Mouse (Mus musculus): ENCODE measurements around the gene Tbl1x. TPM values are rescaled to one million over a fixed set of nuclear protein-coding genes. Genes with fewer than 3 reads are reported as not detected.
A peak's percentile ranks its signal among the peaks of the same experiment; 100 is the strongest.
"Not testable (repeated sequence)": the region's sequence is repeated elsewhere in the genome, so short reads cannot be mapped to it uniquely, and the experiment has no call there.

Tbl1x gene
- polyA plus RNA-seq, 1 experiment from 2014 or later: 65.0 TPM

DNA sequence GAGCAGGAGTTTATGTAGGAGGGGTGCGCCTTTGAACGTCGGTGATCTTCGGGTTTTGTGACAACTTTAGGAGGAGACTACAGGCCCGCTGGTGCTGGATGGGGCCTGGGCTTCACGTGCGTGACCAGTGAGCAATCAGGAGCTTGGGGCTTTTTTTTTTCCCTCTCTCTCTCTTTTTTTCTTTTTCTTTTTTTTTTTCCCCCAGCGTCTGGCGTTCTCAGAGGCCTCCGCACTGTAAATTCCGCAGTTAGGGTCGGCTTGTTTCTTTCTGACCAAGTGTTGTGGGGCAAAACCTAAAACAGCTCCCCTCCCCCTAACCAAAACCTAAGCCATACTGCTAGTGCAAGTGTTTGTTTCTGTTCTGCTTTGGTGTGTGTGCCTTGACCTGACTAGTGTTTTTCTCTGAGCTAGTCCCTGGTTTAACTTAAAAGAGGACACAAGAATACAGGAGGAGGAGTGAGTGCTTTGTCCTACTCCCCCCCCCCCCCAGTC lies 1.2 kb downstream of the Tbl1x start:
- Histone ChIP-seq H3K4me3 (replicated peaks) (peak overlapping the region; percentile 61), H3K4me1 (0 out of 2 replicates have a peak, but pooled peaks cover 4% of the 10 kb centered on the region), H3K9ac (peak overlapping the region; percentile 66; the same call in 1 of the 2 replicates), H3K9me3 (no peaks in the 10 kb centered on the region), H3K27me3 (replicated peaks) (no peaks in the 10 kb centered on the region), H3K36me3 (no peaks in the 10 kb centered on the region), H3K27ac (peak overlapping the region; percentile 95), H3K4me2 (peak overlapping the region; percentile 46)
- WGBS: 11% methylated on average over 12 of the region's 12 CpGs
- ATAC-seq (ENCODE audit: insufficient read depth, low FRiP score, low read depth): no peak

DNA sequence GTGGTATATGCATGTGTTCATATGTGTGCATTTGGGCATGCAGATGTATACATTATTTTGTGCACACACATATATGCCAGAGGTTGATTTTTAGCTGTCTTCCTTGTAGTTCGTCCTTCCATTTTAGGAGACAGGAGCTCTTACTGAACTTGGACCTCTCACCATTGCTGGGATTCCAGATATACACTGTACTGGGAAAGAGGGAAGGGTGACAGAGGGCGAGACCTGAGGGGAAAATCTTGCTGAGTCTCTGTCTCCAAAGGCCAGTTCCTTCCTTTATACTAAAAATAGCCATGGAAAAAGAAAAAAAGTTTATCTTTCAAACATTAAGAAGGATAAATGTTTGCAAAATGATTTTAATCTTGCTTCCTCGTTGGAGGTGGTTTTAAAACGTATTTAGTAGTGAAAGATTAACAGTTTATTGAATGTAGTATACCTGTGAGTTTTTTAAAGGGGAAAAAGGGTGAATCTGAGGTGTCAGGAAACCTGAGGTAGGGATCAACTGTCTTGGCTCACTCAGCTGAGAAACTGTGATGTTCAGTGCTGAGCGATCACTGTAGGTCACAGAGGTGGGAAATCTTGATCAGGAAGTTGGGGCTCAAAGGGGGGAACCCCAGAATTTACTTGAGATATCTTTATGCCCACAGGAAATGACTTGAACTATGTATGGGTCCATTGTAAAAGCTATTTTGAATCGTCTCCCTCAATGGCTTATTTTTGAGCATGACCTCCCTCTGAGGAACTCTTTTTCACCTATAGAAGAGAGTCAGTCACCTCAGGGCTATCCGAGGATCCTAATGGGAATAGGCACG lies 6.7 kb downstream of the Tbl1x start:
- Histone ChIP-seq H3K27me3 (replicated peaks) (no peaks in the 10 kb centered on the region), H3K4me2 (no peak overlapping the region), H3K27ac (no peak overlapping the region), H3K9ac (no peak overlapping the region), H3K9me3 (no peaks in the 10 kb centered on the region), H3K4me3 (replicated peaks) (no peak overlapping the region), H3K4me1 (no peaks in the 10 kb centered on the region), H3K36me3 (no peaks in the 10 kb centered on the region)
- WGBS: 31% methylated on average over 8 of the region's 8 CpGs
- ATAC-seq (ENCODE audit: insufficient read depth, low FRiP score, low read depth): no peak

DNA sequence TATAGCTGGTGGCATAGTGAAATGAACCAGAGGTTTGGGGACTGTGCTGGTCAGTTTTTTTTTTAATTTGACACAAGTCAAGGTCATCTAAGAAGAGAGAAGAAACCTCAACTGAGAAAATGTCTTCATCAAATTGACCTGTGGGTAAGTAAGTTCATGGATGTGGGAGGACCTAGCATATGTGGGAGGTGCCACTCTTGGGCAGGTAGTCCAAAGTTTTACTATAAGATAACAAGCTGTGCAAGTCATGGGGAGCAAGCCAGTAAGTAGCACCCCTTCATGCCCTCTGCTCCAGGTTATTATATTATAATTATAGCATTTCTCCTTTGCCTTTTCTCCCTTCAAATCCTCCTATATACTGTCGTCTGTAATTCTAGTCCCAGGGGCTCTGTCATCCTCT lies 8.1 kb downstream of the Tbl1x start:
- 68% methylated on average over 1 of the region's 1 CpGs for WGBS
- no peaks in the 10 kb centered on the region for H3K27me3 ChIP-seq (replicated peaks)
- no peaks in the 10 kb centered on the region for H3K4me1 ChIP-seq
- no peak overlapping the region for H3K9ac ChIP-seq
- H3K9me3 ChIP-seq: no peaks in the 10 kb centered on the region
- ATAC-seq (ENCODE audit: insufficient read depth, low FRiP score, low read depth): no peak
- H3K27ac ChIP-seq: no peak overlapping the region
- H3K4me2 ChIP-seq: no peak overlapping the region
- H3K36me3 ChIP-seq: no peaks in the 10 kb centered on the region
- no peak overlapping the region for H3K4me3 ChIP-seq (replicated peaks)

DNA sequence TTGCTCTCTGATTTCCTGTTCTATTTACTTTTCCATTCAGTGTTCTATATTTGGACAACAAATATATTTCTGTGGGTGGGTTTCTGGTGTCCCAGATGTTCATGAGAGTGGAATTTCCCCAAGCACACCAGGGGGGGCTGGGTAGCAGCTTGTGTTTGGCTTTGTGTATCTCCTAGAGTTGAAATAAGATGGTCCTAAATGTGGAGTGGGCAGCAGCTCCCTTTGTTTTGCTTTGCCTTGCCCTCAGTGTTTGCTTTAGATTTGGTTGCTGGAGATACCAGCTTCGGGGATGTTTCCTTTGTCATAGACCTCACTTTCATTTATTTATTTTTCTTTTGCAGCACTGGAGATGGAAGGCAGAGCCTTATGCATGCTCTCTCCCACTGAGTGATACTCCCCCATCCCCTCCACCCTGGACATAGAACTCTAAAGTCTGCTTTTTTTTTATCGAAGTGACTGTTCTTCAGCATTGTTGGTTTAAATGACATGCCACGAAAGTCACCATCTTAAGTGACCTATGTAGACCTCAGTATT lies 12.1 kb downstream of the Tbl1x start:
- 45% methylated on average over 3 of the region's 3 CpGs for WGBS

DNA sequence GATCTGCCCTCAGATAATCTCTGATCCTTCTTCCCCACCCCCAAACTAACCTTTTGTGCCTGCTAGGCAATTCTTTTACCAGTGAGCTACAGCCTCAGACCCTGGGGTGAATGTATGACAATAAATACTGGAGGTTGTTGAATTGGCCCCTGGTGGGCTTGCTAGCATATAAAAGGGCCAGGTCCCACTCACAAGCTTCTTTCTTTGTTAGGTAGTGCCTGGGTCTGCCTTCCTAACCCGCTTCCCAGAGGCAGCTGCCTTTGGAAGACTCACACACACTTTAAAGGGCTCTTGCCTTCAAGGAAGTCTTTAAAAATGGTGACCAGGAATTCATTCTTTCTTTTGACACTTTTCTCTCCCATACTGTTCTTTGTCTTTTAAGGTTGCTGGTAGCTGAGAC lies 14.4 kb downstream of the Tbl1x start:
- Histone ChIP-seq H3K4me2 (no peak overlapping the region), H3K4me3 (replicated peaks) (no peak overlapping the region), H3K27me3 (replicated peaks) (no peaks in the 10 kb centered on the region), H3K9me3 (no peaks in the 10 kb centered on the region), H3K9ac (no peak overlapping the region), H3K36me3 (no peaks in the 10 kb centered on the region), H3K4me1 (no peaks in the 10 kb centered on the region), H3K27ac (no peak overlapping the region)
- ATAC-seq (ENCODE audit: insufficient read depth, low FRiP score, low read depth): no peak
- WGBS: 47% methylated on average over 1 of the region's 1 CpGs

More for the DNA sequence above, 12.1 kb downstream of the Tbl1x start:
- Histone ChIP-seq H3K36me3 (no peaks in the 10 kb centered on the region), H3K9ac (no peak overlapping the region), H3K4me3 (replicated peaks) (no peak overlapping the region), H3K27me3 (replicated peaks) (no peaks in the 10 kb centered on the region), H3K9me3 (no peaks in the 10 kb centered on the region), H3K4me1 (no peaks in the 10 kb centered on the region), H3K4me2 (no peak overlapping the region), H3K27ac (no peak overlapping the region)
- ATAC-seq (ENCODE audit: insufficient read depth, low FRiP score, low read depth): no peak

DNA sequence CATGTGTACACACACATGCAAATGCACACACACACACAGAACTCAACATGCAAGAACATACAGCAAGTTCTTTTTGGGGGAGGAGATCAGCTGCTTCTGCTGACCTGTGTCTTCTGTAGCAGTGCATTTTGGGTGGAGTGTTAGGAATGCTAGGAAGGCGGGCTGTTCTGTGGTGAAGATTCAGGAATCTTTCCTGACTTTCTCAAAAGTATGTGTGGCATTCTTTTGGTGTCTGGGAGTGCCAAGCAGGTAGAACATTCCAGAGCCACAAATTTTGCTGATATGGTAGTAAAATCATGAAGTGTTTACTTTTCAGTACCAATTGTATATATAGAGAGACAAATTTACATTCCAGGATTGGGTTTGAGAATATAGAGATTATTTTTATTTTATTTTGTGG lies 17.6 kb downstream of the Tbl1x start:
- no peak overlapping the region for H3K9ac ChIP-seq
- H3K9me3 ChIP-seq: no peaks in the 10 kb centered on the region

DNA sequence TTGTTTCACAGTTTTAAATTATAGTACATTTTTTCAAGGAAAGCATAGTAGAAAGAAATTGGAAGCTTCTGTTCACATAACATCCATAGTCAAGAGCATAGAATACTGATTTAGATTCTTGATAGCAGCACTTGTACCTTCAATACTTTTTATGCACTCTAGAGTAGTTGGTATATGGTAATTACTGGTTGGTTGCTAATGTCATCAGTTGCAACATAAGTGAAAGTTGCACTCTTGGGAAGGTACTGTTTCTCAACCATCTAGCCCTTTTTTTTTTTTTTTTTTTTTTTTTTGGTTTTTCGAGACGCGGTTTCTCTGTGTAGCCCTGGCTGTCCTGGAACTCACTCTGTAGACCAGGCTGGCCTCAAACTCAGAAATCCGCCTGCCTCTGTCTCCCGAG lies 20.2 kb downstream of the Tbl1x start:
- 95% methylated on average over 2 of the region's 5 CpGs for WGBS
- Histone ChIP-seq H3K9ac (no peak overlapping the region), H3K36me3 (no peaks in the 10 kb centered on the region)

More for the DNA sequence above, 17.6 kb downstream of the Tbl1x start:
- no peak for ATAC-seq (ENCODE audit: insufficient read depth, low FRiP score, low read depth)
- Histone ChIP-seq H3K27ac (no peak overlapping the region), H3K27me3 (replicated peaks) (no peaks in the 10 kb centered on the region), H3K4me3 (replicated peaks) (no peak overlapping the region), H3K4me1 (no peaks in the 10 kb centered on the region), H3K36me3 (no peaks in the 10 kb centered on the region), H3K4me2 (no peak overlapping the region)
- 75% methylated on average over 1 of the region's 1 CpGs for whole genome bisulfite sequencing

DNA sequence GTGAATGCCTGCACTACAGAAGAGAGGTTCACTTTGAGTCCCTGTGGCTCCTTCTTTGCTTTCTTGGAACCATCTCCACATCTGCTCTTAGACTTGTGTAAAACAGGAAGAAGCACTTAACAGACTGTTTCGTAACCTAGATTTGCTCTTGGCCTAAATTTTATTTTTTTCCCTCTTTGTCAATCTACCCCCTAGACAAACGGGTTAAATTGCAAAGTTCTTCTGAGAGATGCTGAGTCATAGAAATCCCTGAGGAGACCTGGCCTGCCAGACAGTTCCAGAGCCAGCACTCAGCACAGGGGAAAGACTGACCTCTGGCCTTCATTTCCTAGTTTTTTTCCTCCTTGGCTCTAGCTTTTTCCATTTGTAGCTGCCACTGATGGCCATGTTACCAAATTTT lies 23.1 kb downstream of the Tbl1x start:
- ATAC-seq (ENCODE audit: insufficient read depth, low FRiP score, low read depth): no peak
- Histone ChIP-seq H3K4me1 (no peaks in the 10 kb centered on the region), H3K27me3 (replicated peaks) (no peaks in the 10 kb centered on the region), H3K4me2 (no peak overlapping the region), H3K36me3 (no peaks in the 10 kb centered on the region), H3K9me3 (no peaks in the 10 kb centered on the region), H3K27ac (no peak overlapping the region), H3K4me3 (replicated peaks) (no peak overlapping the region), H3K9ac (no peak overlapping the region)
- 61% methylated on average over 2 of the region's 2 CpGs for WGBS

More for the DNA sequence above, 20.2 kb downstream of the Tbl1x start:
- no peak overlapping the region for H3K4me3 ChIP-seq (replicated peaks)
- no peaks in the 10 kb centered on the region for H3K4me1 ChIP-seq
- no peak for ATAC-seq (ENCODE audit: insufficient read depth, low FRiP score, low read depth)
- no peaks in the 10 kb centered on the region for H3K27me3 ChIP-seq (replicated peaks)
- no peak overlapping the region for H3K27ac ChIP-seq
- H3K4me2 ChIP-seq: no peak overlapping the region
- H3K9me3 ChIP-seq: no peaks in the 10 kb centered on the region

DNA sequence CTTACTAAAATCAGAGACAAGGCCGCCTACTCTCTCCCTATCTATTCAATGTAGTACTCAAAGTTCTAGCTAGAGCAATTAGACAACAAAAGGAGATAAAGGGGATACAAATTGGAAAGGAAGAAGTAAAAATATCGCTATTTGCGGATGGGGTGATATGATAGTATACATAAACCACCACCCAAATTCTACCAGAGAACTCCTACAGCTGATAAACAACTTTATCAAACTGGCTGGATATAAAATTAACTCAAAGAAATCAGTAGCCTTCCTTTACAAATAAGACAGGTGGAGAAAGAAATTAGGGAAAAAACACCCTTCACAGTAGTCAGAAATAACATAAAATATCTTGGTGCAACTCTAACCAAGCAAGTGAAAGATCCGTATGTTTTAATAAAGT lies 29.0 kb downstream of the Tbl1x start:
- H3K9me3 ChIP-seq; ATAC-seq (ENCODE audit: insufficient read depth, low FRiP score, low read depth); H3K4me3 ChIP-seq (replicated peaks); H3K4me2 ChIP-seq; H3K4me1 ChIP-seq; H3K27ac ChIP-seq; H3K36me3 ChIP-seq; H3K9ac ChIP-seq; H3K27me3 ChIP-seq (replicated peaks): not testable (repeated sequence)
- 84% methylated on average over 4 of the region's 4 CpGs for WGBS

DNA sequence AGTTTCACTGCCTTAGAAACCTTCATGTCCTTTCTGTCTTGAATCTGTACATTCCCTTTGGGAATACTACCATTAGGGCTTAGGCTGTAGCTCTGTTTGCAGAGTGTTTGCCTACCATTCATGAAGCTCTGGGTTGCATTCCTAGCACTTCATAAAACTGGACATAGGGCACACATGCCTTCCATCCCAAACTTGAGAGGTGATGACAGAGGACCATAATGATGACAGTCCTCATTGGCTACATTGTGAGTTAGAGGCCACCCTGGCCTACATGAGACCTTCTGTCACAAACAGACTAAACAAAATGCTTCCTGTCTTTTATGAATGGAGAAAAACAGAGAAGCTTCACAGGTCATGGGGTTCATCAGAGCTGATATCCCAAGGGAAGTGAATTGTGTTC lies 33.2 kb downstream of the Tbl1x start:
- no peaks in the 10 kb centered on the region for H3K27me3 ChIP-seq (replicated peaks)
- H3K4me2 ChIP-seq: no peak overlapping the region
- H3K27ac ChIP-seq: no peak overlapping the region
- no peaks in the 10 kb centered on the region for H3K36me3 ChIP-seq
- ATAC-seq (ENCODE audit: insufficient read depth, low FRiP score, low read depth): no peak
- no peak overlapping the region for H3K4me3 ChIP-seq (replicated peaks)
- H3K4me1 ChIP-seq: no peaks in the 10 kb centered on the region
- no peak overlapping the region for H3K9ac ChIP-seq
- no peaks in the 10 kb centered on the region for H3K9me3 ChIP-seq

DNA sequence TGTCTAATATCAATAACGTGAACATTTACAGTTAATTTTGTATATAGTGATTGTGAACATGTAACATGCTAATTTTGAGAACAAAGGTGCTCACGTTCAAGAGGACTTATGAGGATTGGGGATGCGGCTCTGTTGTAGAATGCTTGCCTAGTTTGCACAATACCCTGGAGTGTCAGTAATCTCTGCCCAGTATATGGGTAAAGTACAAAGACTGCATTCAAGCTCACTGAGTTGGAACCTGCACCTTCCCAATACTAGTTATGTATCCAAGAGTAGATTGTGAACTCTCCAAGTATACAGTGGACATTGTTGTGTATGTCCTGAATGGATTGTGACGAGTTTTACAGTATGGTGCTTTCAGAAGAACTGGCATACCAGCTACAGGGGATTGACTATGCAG lies 33.7 kb downstream of the Tbl1x start:
- H3K27me3 ChIP-seq (replicated peaks): no peaks in the 10 kb centered on the region
- H3K36me3 ChIP-seq: no peaks in the 10 kb centered on the region
- H3K9ac ChIP-seq: no peak overlapping the region
- WGBS: 78% methylated on average over 4 of the region's 4 CpGs
- no peak overlapping the region for H3K4me2 ChIP-seq
- H3K4me3 ChIP-seq (replicated peaks): no peak overlapping the region
- no peak for ATAC-seq (ENCODE audit: insufficient read depth, low FRiP score, low read depth)
- no peaks in the 10 kb centered on the region for H3K4me1 ChIP-seq
- no peak overlapping the region for H3K27ac ChIP-seq
- H3K9me3 ChIP-seq: no peaks in the 10 kb centered on the region

DNA sequence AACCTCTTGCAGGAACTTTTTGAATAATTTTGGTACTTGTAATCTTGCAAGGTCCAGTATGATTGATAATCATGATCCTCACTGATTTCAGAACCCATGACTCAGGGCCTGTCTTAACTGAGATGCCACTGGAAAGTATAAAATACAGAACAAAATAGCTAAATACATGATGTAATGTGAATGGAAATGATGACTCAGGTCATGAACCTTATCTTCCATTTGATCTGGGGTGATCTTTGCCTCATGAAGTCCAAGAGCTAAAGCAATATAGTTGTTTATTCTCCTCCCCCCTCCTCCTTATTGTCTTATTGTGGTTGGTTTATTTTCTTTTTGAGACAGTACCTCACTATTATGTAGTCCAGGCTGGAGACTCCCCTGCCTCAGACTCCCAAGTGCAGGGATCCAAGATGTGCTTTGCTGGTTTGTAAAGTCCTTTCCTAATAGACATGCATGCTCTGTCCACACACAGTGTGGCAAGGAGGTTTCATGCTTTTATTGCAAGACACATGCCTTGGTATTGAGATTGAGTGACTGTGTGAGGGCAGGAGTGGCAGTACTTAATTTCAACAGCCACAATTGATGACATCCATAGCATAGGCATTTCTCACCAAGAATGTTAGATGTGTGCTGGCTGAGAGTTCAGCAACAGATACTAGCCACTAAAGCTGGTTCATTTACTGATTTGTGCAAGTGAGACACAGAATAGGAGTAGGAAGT lies 34.7 kb downstream of the Tbl1x start:
- H3K4me2 ChIP-seq: no peak overlapping the region
- no peak for ATAC-seq (ENCODE audit: insufficient read depth, low FRiP score, low read depth)
- H3K4me3 ChIP-seq (replicated peaks): no peak overlapping the region
- H3K27me3 ChIP-seq (replicated peaks): no peaks in the 10 kb centered on the region
- no peaks in the 10 kb centered on the region for H3K9me3 ChIP-seq
- H3K4me1 ChIP-seq: no peaks in the 10 kb centered on the region
- no peaks in the 10 kb centered on the region for H3K36me3 ChIP-seq
- H3K27ac ChIP-seq: no peak overlapping the region
- H3K9ac ChIP-seq: no peak overlapping the region
